Mouse (Mus musculus) embryonic facial prominence, embryonic 11.5 days (tissue): Measurements from ENCODE around the gene Fars2. TPM values are rescaled to one million over a fixed set of nuclear protein-coding genes. Genes with fewer than 3 reads are reported as not detected.
"Not testable (repeated sequence)": the region's sequence is repeated elsewhere in the genome, so short reads cannot be mapped to it uniquely, and the experiment has no call there.

Source experiments
- ATAC-seq: fragments of 200-750 bp; cut with Nextera tagmentation; replicated peaks from 2 replicates; pipeline ENCODE4 v1.8.0; 2017; ENCODE audit warnings: low read depth; ENCODE audit not compliant: insufficient number of reproducible peaks, low FRiP score, low TSS enrichment
- DNase-seq: peaks from one replicate; pipeline ENCODE4 v3.0.0-alpha.2; 2015; ENCODE audit warnings: low spot score
- H3K27ac ChIP-seq: fragments of 300-500 bp; sonication (generic); replicated peaks from 2 replicates; pipeline ENCODE4 v1.5.1; 2014; ENCODE audit warnings: mild to moderate bottlenecking, low read depth, low read length, control low read depth
- H3K27me3 ChIP-seq: fragments of 300-500 bp; sonication (generic); 2 replicates; pipeline ENCODE4 v1.6.1; 2014; ENCODE audit warnings: mild to moderate bottlenecking, low read length, moderate library complexity, mixed read lengths; ENCODE audit not compliant: control insufficient read depth, insufficient read depth
- H3K36me3 ChIP-seq: fragments of 300-500 bp; sonication (generic); replicated peaks from 2 replicates; pipeline ENCODE4 v1.6.1; 2014; ENCODE audit warnings: low read depth, mild to moderate bottlenecking, low read length, moderate library complexity, mixed read lengths; ENCODE audit not compliant: control insufficient read depth, insufficient read depth
- H3K4me1 ChIP-seq: fragments of 300-500 bp; sonication (generic); 2 replicates; pipeline ENCODE4 v1.6.1; 2014; ENCODE audit warnings: low read length, mixed read lengths; ENCODE audit not compliant: control insufficient read depth, insufficient read depth
- H3K4me2 ChIP-seq: fragments of 300-500 bp; sonication (generic); 2 replicates; pipeline ENCODE4 v1.6.1; 2014; ENCODE audit warnings: low read depth, mild to moderate bottlenecking, control low read depth, low read length, moderate library complexity
- H3K4me3 ChIP-seq: fragments of 300-500 bp; sonication (generic); 2 replicates; pipeline ENCODE4 v1.5.1; 2014; ENCODE audit warnings: low read depth, low read length, control low read depth
- H3K9ac ChIP-seq: fragments of 300-500 bp; sonication (generic); replicated peaks from 2 replicates; pipeline ENCODE4 v1.6.1; 2014; ENCODE audit warnings: mild to moderate bottlenecking, control low read depth, low read length
- H3K9me3 ChIP-seq: fragments of 300-500 bp; sonication (generic); replicated peaks from 2 replicates; pipeline ENCODE4 v1.6.1; 2016; ENCODE audit warnings: mild to moderate bottlenecking, low read length, inconsistent platforms, mixed read lengths; ENCODE audit not compliant: control insufficient read depth
- WGBS: fragments of 180-500 bp; shearing (Covaris S2); extraction: QIAGEN DNeasy Blood & Tissue Kit; methylation state at CpG from one replicate; pipeline ENCODE4 v1.1.7; 2014; 5-methylcytosine and 5-hydroxymethylcytosine counted together
- polyA plus RNA-seq: library from polyadenylated mRNA; unstranded; fragments of >200 nt; fragmentation: Nextera tagmentation; extraction: Ambion mirVana; gene quantifications from 2 replicates; pipeline ENCODE4 v1.2.1, GENCODE M21; 2014

Gene Fars2
- polyA plus RNA-seq, 1 experiment from 2014 or later: 28.1 TPM

DNA sequence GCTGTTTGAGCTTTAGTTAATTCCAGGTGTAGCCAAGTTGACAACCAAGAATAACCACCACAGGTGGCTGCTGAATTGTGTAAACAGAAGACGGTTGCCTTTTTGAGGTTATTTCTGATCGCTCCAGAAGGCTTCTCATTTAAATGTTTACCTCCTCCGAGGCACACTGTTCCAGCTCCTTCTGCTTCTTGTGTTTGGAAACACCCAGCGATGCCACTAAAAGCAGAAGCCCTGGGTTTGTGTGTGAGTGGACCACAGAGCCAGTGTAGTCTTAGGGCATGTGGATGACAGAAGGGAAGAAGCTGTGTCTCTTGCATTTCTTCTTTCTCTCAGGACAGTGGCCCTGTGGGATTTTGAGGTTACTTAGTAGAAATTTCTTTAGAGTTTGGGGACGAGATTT, 33.1 kb downstream of the Fars2 start:
- Histone ChIP-seq H3K4me3 (no peak overlapping the region), H3K4me1 (no peaks in the 10 kb centered on the region), H3K27me3 (no peaks in the 10 kb centered on the region), H3K27ac (no peak overlapping the region), H3K9ac (no peak overlapping the region), H3K36me3 (no peaks in the 10 kb centered on the region), H3K9me3 (no peaks in the 10 kb centered on the region), H3K4me2 (no peak overlapping the region)
- DNase-seq (no peak), ATAC-seq (no peak)
- 54% methylated on average over 5 of the region's 5 CpGs for WGBS

GRCm38 (mm10) chr13:36152728-36153498, 35.7 kb downstream of the Fars2 start:
- Histone ChIP-seq H3K9ac (no peak overlapping the region), H3K4me3 (no peak overlapping the region), H3K27ac (no peak overlapping the region), H3K36me3 (no peaks in the 10 kb centered on the region), H3K4me1 (no peaks in the 10 kb centered on the region), H3K27me3 (no peaks in the 10 kb centered on the region), H3K4me2 (no peak overlapping the region), H3K9me3 (no peaks in the 10 kb centered on the region)
- DNase-seq: no peak
- no peak for ATAC-seq
- WGBS: 77% methylated on average over 5 of the region's 5 CpGs

DNA sequence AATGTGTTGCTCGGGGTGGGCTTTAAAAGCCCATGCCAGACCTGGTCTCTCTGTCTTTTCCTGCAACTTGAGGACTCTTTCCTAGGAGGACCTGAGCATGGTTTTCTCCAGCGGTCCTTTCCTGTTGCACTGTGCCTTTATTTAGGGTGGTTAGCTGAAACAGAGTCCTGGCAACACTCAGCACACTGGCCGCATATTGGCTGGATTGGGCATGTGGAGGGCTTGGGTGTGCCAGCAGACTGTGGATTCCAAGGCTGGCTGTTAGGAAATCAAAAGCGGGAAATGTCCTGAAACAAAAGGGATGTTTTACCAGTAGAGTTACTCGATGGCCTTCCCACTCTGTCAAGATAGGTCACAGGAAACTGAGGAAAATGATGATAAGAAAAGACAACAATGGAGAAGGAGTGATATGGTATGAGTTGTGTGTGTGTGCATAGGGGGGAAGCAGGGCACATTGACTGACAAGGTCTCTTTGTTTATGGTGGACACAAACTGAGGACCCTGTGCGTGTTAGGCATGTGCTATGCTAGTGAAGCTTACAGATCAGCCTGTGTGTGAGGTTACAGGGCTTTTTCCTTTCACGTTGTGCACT, 39.2 kb downstream of the Fars2 start:
- no peaks in the 10 kb centered on the region for H3K36me3 ChIP-seq
- ATAC-seq (no peak), DNase-seq (no peak)
- 89% methylated on average over 7 of the region's 7 CpGs for WGBS
- no peaks in the 10 kb centered on the region for H3K4me1 ChIP-seq
- no peak overlapping the region for H3K4me3 ChIP-seq
- no peak overlapping the region for H3K27ac ChIP-seq
- no peaks in the 10 kb centered on the region for H3K27me3 ChIP-seq
- H3K9me3 ChIP-seq: no peaks in the 10 kb centered on the region
- no peak overlapping the region for H3K9ac ChIP-seq
- H3K4me2 ChIP-seq: no peak overlapping the region

DNA sequence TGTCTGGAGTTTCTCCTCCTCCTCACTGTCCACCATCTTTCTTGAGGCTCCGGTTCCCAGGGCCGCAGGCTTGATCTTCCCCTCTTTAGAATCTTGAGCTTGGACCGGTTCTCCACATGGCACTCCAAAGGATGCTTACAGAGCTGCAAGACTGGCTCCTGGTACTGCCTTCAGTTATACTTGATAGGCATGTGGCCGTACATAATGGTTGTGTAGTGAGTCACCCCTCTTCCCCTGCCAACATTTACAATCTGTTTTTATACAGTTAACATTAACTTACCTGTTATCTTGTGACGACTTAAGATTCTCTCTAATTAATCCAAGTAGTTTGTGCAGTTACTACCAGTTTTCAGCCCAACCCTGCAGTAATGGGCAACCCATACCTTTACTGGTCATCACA, 46.2 kb downstream of the Fars2 start:
- H3K4me3 ChIP-seq: no peak overlapping the region
- H3K9me3 ChIP-seq: no peaks in the 10 kb centered on the region
- no peaks in the 10 kb centered on the region for H3K4me1 ChIP-seq
- WGBS: 94% methylated on average over 5 of the region's 5 CpGs
- H3K4me2 ChIP-seq: no peak overlapping the region
- no peak overlapping the region for H3K9ac ChIP-seq
- H3K36me3 ChIP-seq: no peaks in the 10 kb centered on the region
- ATAC-seq: no peak
- DNase-seq: no peak
- no peaks in the 10 kb centered on the region for H3K27me3 ChIP-seq
- no peak overlapping the region for H3K27ac ChIP-seq

- DNase-seq: no peak
- no peak overlapping the region for H3K27ac ChIP-seq
- H3K9me3 ChIP-seq: no peaks in the 10 kb centered on the region
- no peak overlapping the region for H3K4me3 ChIP-seq
- ATAC-seq: no peak
- 95% methylated on average over 1 of the region's 1 CpGs for WGBS
- H3K27me3 ChIP-seq: no peaks in the 10 kb centered on the region
- no peaks in the 10 kb centered on the region for H3K36me3 ChIP-seq
- no peaks in the 10 kb centered on the region for H3K4me1 ChIP-seq
- H3K9ac ChIP-seq: no peak overlapping the region
- no peak overlapping the region for H3K4me2 ChIP-seq
Measured at GRCm38 (mm10) chr13:36163898-36164297, 46.7 kb downstream of the Fars2 start.

GRCm38 (mm10) chr13:36172981-36173380, 55.8 kb downstream of the Fars2 start:
- H3K4me1 ChIP-seq, H3K9me3 ChIP-seq, ATAC-seq, H3K9ac ChIP-seq, H3K36me3 ChIP-seq, H3K27me3 ChIP-seq, H3K4me3 ChIP-seq, DNase-seq, H3K27ac ChIP-seq, H3K4me2 ChIP-seq: not testable (repeated sequence)
- WGBS: 82% methylated on average over 2 of the region's 2 CpGs

DNA sequence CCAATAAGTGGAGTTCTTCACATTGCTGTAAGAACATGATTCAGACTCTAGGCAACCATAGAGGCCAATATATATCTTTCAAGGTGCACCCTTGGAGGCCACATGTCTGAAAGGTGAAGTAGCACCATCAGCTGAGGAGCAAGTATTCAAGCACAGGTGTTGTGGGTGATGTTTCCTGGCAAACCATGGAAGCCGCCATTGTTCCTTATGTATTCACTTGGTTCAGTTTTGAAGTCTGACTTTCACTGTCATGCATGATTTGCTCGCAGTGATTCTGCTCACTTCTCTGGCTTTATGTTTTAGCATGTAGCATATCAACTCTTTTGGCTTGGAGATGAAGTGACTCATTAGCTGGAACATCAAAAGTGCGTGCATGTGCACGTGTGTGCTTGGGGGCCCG, 56.9 kb downstream of the Fars2 start:
- ATAC-seq: no peak
- H3K4me3 ChIP-seq: no peak overlapping the region
- H3K27me3 ChIP-seq: no peaks in the 10 kb centered on the region
- H3K9me3 ChIP-seq: no peaks in the 10 kb centered on the region
- no peak overlapping the region for H3K4me2 ChIP-seq
- no peak overlapping the region for H3K27ac ChIP-seq
- no peaks in the 10 kb centered on the region for H3K4me1 ChIP-seq
- WGBS: 93% methylated on average over 5 of the region's 5 CpGs
- no peaks in the 10 kb centered on the region for H3K36me3 ChIP-seq
- no peak overlapping the region for H3K9ac ChIP-seq
- no peak for DNase-seq

DNA sequence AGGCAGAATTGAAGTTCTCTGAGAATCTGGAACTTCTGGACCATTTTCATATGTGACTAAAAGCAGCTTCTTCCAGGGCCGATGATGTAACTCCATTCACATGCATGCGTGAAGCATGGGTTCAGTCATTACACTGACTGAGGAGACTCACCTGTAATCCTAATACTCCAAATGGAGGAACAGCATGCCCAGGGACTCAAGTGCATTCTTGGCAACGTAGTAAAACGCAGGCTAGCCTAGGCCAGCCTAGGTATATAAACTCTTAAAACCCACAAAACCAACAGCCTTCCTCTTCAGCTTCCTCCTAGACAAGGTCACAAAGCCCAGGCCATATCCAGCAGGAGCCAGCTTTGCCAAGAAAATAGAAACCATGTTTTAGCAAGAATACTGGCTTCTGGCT, 57.6 kb downstream of the Fars2 start:
- WGBS: 92% methylated on average over 4 of the region's 4 CpGs
- no peak for ATAC-seq
- no peaks in the 10 kb centered on the region for H3K9me3 ChIP-seq
- no peak overlapping the region for H3K9ac ChIP-seq
- no peak overlapping the region for H3K4me3 ChIP-seq
- H3K27me3 ChIP-seq: no peaks in the 10 kb centered on the region
- no peak overlapping the region for H3K4me2 ChIP-seq
- DNase-seq: no peak
- no peak overlapping the region for H3K27ac ChIP-seq
- no peaks in the 10 kb centered on the region for H3K4me1 ChIP-seq
- H3K36me3 ChIP-seq: no peaks in the 10 kb centered on the region
